Mouse (Mus musculus): Measurements from ENCODE around the gene Gjb2. TPM values are rescaled to one million over a fixed set of nuclear protein-coding genes. Genes with fewer than 3 reads are reported as not detected.
A peak's percentile ranks its signal among the peaks of the same experiment; 100 is the strongest.
"Not testable (repeated sequence)": the region's sequence is repeated elsewhere in the genome, so short reads cannot be mapped to it uniquely, and the experiment has no call there.

Gjb2 gene
- polyA plus RNA-seq, 1 experiment from 2014 or later = 9.0 TPM

GRCm38 (mm10) chr14:57103711-57104105 is 794 bp downstream of the Gjb2 start:
- H3K4me1 ChIP-seq (replicated peaks) = peaks cover 27% of the 10 kb centered on the region
- no peak for DNase-seq (ENCODE audit: low spot score)
- H3K4me3 ChIP-seq = peak overlapping the region; percentile 79
- H3K36me3 ChIP-seq = no peaks in the 10 kb centered on the region
- 2% methylated on average over 22 of the region's 22 CpGs for WGBS
- peak overlapping the region; percentile 60 for H3K27ac ChIP-seq
- no peaks in the 10 kb centered on the region for H3K9me3 ChIP-seq
- H3K27me3 ChIP-seq (ENCODE audit: insufficient read depth, poor library complexity, severe bottlenecking) = peaks cover 69% of the 10 kb centered on the region

- Histone ChIP-seq H3K4me3 (peak overlapping the region; percentile 79; the same call in 1 of the 2 replicates), H3K27me3 (ENCODE audit: insufficient read depth, poor library complexity, severe bottlenecking) (peaks cover 66% of the 10 kb centered on the region)
Observed at GRCm38 (mm10) chr14:57103121-57103520, 1.4 kb downstream of the Gjb2 start.

GRCm38 (mm10) chr14:57101623-57102022 is 2.9 kb downstream of the Gjb2 start:
- DNase-seq (ENCODE audit: low spot score) = no peak
- Histone ChIP-seq H3K9me3 (no peaks in the 10 kb centered on the region), H3K4me3 (no peak overlapping the region), H3K27me3 (ENCODE audit: insufficient read depth, poor library complexity, severe bottlenecking) (peaks cover 51% of the 10 kb centered on the region), H3K27ac (no peak overlapping the region), H3K4me1 (replicated peaks) (peaks cover 27% of the 10 kb centered on the region), H3K36me3 (no peaks in the 10 kb centered on the region)
- 89% methylated on average over 7 of the region's 7 CpGs for WGBS

More at GRCm38 (mm10) chr14:57103121-57103520, 1.4 kb downstream of the Gjb2 start:
- Histone ChIP-seq H3K27ac (no peak overlapping the region), H3K4me1 (replicated peaks) (peaks cover 27% of the 10 kb centered on the region), H3K36me3 (no peaks in the 10 kb centered on the region), H3K9me3 (no peaks in the 10 kb centered on the region)
- WGBS = 50% methylated on average over 6 of the region's 6 CpGs
- no peak for DNase-seq (ENCODE audit: low spot score)

GRCm38 (mm10) chr14:57095855-57096254 is 8.6 kb downstream of the Gjb2 start:
- 75% methylated on average over 4 of the region's 4 CpGs for WGBS
- Histone ChIP-seq H3K4me3 (no peak overlapping the region), H3K27me3 (ENCODE audit: insufficient read depth, poor library complexity, severe bottlenecking) (no peaks in the 10 kb centered on the region; the same call in 1 of the 2 replicates), H3K4me1 (replicated peaks) (peaks cover 5% of the 10 kb centered on the region), H3K36me3 (no peaks in the 10 kb centered on the region), H3K27ac (no peak overlapping the region), H3K9me3 (no peaks in the 10 kb centered on the region)
- no peak for DNase-seq (ENCODE audit: low spot score)

GRCm38 (mm10) chr14:57093029-57093428 is 11.5 kb downstream of the Gjb2 start:
- H3K4me1 ChIP-seq (replicated peaks) = no peaks in the 10 kb centered on the region
- no peaks in the 10 kb centered on the region; the same call in 1 of the 2 replicates for H3K27me3 ChIP-seq (ENCODE audit: insufficient read depth, poor library complexity, severe bottlenecking)
- 6% methylated on average over 8 of the region's 8 CpGs for WGBS
- no peak overlapping the region for H3K27ac ChIP-seq
- no peak overlapping the region for H3K4me3 ChIP-seq
- no peaks in the 10 kb centered on the region for H3K36me3 ChIP-seq
- DNase-seq (ENCODE audit: low spot score) = peak; percentile 50
- no peaks in the 10 kb centered on the region for H3K9me3 ChIP-seq

GRCm38 (mm10) chr14:57090001-57090400 is 14.5 kb downstream of the Gjb2 start:
- no peaks in the 10 kb centered on the region for H3K36me3 ChIP-seq
- H3K27me3 ChIP-seq (ENCODE audit: insufficient read depth, poor library complexity, severe bottlenecking) = no peaks in the 10 kb centered on the region
- no peaks in the 10 kb centered on the region for H3K9me3 ChIP-seq
- H3K4me1 ChIP-seq (replicated peaks) = no peaks in the 10 kb centered on the region
- H3K4me3 ChIP-seq = no peak overlapping the region
- 68% methylated on average over 2 of the region's 2 CpGs for WGBS
- no peak for DNase-seq (ENCODE audit: low spot score)
- no peak overlapping the region for H3K27ac ChIP-seq

- Histone ChIP-seq H3K27me3 (ENCODE audit: insufficient read depth, poor library complexity, severe bottlenecking) (no peaks in the 10 kb centered on the region), H3K27ac (no peak overlapping the region), H3K4me3 (no peak overlapping the region), H3K4me1 (replicated peaks) (no peaks in the 10 kb centered on the region), H3K9me3 (no peaks in the 10 kb centered on the region), H3K36me3 (no peaks in the 10 kb centered on the region)
- DNase-seq (ENCODE audit: low spot score) = no peak
- WGBS = 87% methylated on average over 7 of the region's 7 CpGs
Observed at GRCm38 (mm10) chr14:57089107-57089506, 15.4 kb downstream of the Gjb2 start.

- Histone ChIP-seq H3K27ac (no peak overlapping the region), H3K4me3 (no peak overlapping the region), H3K9me3 (no peaks in the 10 kb centered on the region), H3K27me3 (ENCODE audit: insufficient read depth, poor library complexity, severe bottlenecking) (no peaks in the 10 kb centered on the region), H3K36me3 (no peaks in the 10 kb centered on the region), H3K4me1 (replicated peaks) (no peaks in the 10 kb centered on the region)
- WGBS = 78% methylated on average over 11 of the region's 11 CpGs
- no peak for DNase-seq (ENCODE audit: low spot score)
Observed at GRCm38 (mm10) chr14:57084180-57084668, 20.3 kb downstream of the Gjb2 start.

GRCm38 (mm10) chr14:57082863-57083262 is 21.6 kb downstream of the Gjb2 start:
- Histone ChIP-seq H3K36me3 (no peaks in the 10 kb centered on the region), H3K27me3 (ENCODE audit: insufficient read depth, poor library complexity, severe bottlenecking) (no peaks in the 10 kb centered on the region), H3K4me1 (replicated peaks) (no peaks in the 10 kb centered on the region), H3K27ac (no peak overlapping the region), H3K9me3 (no peaks in the 10 kb centered on the region), H3K4me3 (no peak overlapping the region)
- WGBS = 96% methylated on average over 1 of the region's 1 CpGs
- DNase-seq (ENCODE audit: low spot score) = no peak

GRCm38 (mm10) chr14:57075537-57075936 is 29.0 kb downstream of the Gjb2 start:
- no peaks in the 10 kb centered on the region for H3K9me3 ChIP-seq
- no peaks in the 10 kb centered on the region for H3K27me3 ChIP-seq (ENCODE audit: insufficient read depth, poor library complexity, severe bottlenecking)
- 88% methylated on average over 6 of the region's 6 CpGs for WGBS
- no peak overlapping the region for H3K27ac ChIP-seq
- H3K4me3 ChIP-seq = no peak overlapping the region
- H3K36me3 ChIP-seq = no peaks in the 10 kb centered on the region
- DNase-seq (ENCODE audit: low spot score) = no peak
- H3K4me1 ChIP-seq (replicated peaks) = no peaks in the 10 kb centered on the region; the same call in 1 of the 2 replicates

GRCm38 (mm10) chr14:57069906-57070305 is 34.6 kb downstream of the Gjb2 start:
- not testable (repeated sequence) for H3K9me3 ChIP-seq; H3K27ac ChIP-seq; H3K27me3 ChIP-seq (ENCODE audit: insufficient read depth, poor library complexity, severe bottlenecking); H3K4me3 ChIP-seq; H3K36me3 ChIP-seq; H3K4me1 ChIP-seq (replicated peaks)
- peak; percentile 54 for DNase-seq (ENCODE audit: low spot score)
- WGBS = 0% methylated on average over 2 of the region's 2 CpGs

GRCm38 (mm10) chr14:57066053-57066452 is 38.4 kb downstream of the Gjb2 start:
- Histone ChIP-seq H3K27ac (no peak overlapping the region), H3K4me3 (no peak overlapping the region), H3K27me3 (ENCODE audit: insufficient read depth, poor library complexity, severe bottlenecking) (no peaks in the 10 kb centered on the region), H3K4me1 (replicated peaks) (no peaks in the 10 kb centered on the region), H3K36me3 (no peaks in the 10 kb centered on the region), H3K9me3 (no peaks in the 10 kb centered on the region)
- no peak for DNase-seq (ENCODE audit: low spot score)

GRCm38 (mm10) chr14:57060052-57060451 is 44.5 kb downstream of the Gjb2 start:
- 0% methylated on average over 1 of the region's 1 CpGs for WGBS
- H3K4me3 ChIP-seq, H3K9me3 ChIP-seq, H3K36me3 ChIP-seq, H3K27ac ChIP-seq: not testable (repeated sequence)
- peak; percentile 77 for DNase-seq (ENCODE audit: low spot score)
- Histone ChIP-seq H3K4me1 (replicated peaks) (peaks cover 10% of the 10 kb centered on the region), H3K27me3 (ENCODE audit: insufficient read depth, poor library complexity, severe bottlenecking) (peaks cover 46% of the 10 kb centered on the region)

Data from hindbrain, embryonic 10.5 days (tissue).